19 mouse cellular contexts compared by ENCODE assay signal in genomic region chr4:83441050-83441449, GRCm38 (mm10).
"Had no signal": no experiment of that assay in that cellular context is flagged by ENCODE, and none has a peak within 500 bp of the region (broad histone marks: within the 10 kb centered on the region; RNA-seq: fewer than 3 reads in every experiment).

No protein-coding gene starts in this region.

- H3K27ac ChIP-seq: intestine, embryonic 15.5 days; kidney, postnatal 0 days; limb, embryonic 12.5 days; limb, embryonic 15.5 days; liver, embryonic 13.5 days; midbrain, embryonic 12.5 days; midbrain, embryonic 15.5 days; neural tube, embryonic 13.5 days had no signal

- H3K4me3 ChIP-seq: intestine, embryonic 15.5 days; limb, embryonic 12.5 days; limb, embryonic 15.5 days; liver, embryonic 13.5 days; midbrain, embryonic 12.5 days; midbrain, embryonic 15.5 days; neural tube, embryonic 13.5 days had no signal

- H3K4me2 ChIP-seq: intestine, embryonic 15.5 days; limb, embryonic 12.5 days; limb, embryonic 15.5 days; liver, embryonic 13.5 days; midbrain, embryonic 12.5 days; midbrain, embryonic 15.5 days; neural tube, embryonic 13.5 days had no signal

- H3K4me1 ChIP-seq: intestine, embryonic 15.5 days; limb, embryonic 12.5 days; limb, embryonic 15.5 days; midbrain, embryonic 15.5 days; neural tube, embryonic 13.5 days had no signal

- ATAC-seq: intestine, embryonic 15.5 days; midbrain, embryonic 15.5 days had no signal

- DNase-seq: kidney, adult 18-20 months; kidney, postnatal 36 days; layer of hippocampus, adult 9-11 months; liver, embryonic 13.5 days; lung, adult 2 months; lung, postnatal 14 days; lung, postnatal 4 days; retina, postnatal 1 day; right cerebral cortex, postnatal 25 days; spleen, adult 18-20 months; thymus, adult 18-20 months; thymus, postnatal 36 days had no signal

- H3K27me3 ChIP-seq: intestine, embryonic 15.5 days; limb, embryonic 12.5 days; limb, embryonic 15.5 days; liver, embryonic 13.5 days; midbrain, embryonic 12.5 days; midbrain, embryonic 15.5 days; neural tube, embryonic 13.5 days had no signal

- H3K9me3 ChIP-seq: intestine, embryonic 15.5 days; limb, embryonic 12.5 days; limb, embryonic 15.5 days; liver, embryonic 13.5 days; midbrain, embryonic 12.5 days; midbrain, embryonic 15.5 days; neural tube, embryonic 13.5 days had no signal

- H3K9ac ChIP-seq: intestine, embryonic 15.5 days; limb, embryonic 12.5 days; limb, embryonic 15.5 days; liver, embryonic 13.5 days; midbrain, embryonic 12.5 days; midbrain, embryonic 15.5 days; neural tube, embryonic 13.5 days had no signal
